Mouse (Mus musculus) liver, embryonic 15.5 days (tissue): ENCODE data around the gene Tent5c. TPM values are rescaled to one million over a fixed set of nuclear protein-coding genes. Genes with fewer than 3 reads are reported as not detected.

Experiments
- ATAC-seq: fragments of 200-750 bp; cut with Nextera tagmentation; 2 replicates; pipeline ENCODE4 v1.8.0; 2017; ENCODE audit warnings: moderate number of reproducible peaks, mild to moderate bottlenecking, moderate library complexity; ENCODE audit not compliant: insufficient read depth
- H3K27ac ChIP-seq: fragments of 300-500 bp; sonication (generic); replicated peaks from 2 replicates; pipeline ENCODE4 v1.5.1; 2015; ENCODE audit warnings: mild to moderate bottlenecking, inconsistent platforms
- H3K27me3 ChIP-seq: fragments of 300-500 bp; sonication (generic); 2 replicates; pipeline ENCODE4 v1.6.1; 2015; ENCODE audit warnings: mild to moderate bottlenecking, inconsistent platforms
- H3K36me3 ChIP-seq: fragments of 300-500 bp; sonication (generic); replicated peaks from 2 replicates; pipeline ENCODE4 v1.6.1; 2015; ENCODE audit warnings: moderate library complexity, mild to moderate bottlenecking, inconsistent platforms
- H3K4me1 ChIP-seq: fragments of 300-500 bp; sonication (generic); replicated peaks from 2 replicates; pipeline ENCODE4 v1.6.1; 2015; ENCODE audit warnings: inconsistent platforms
- H3K4me2 ChIP-seq: fragments of 300-500 bp; sonication (generic); 2 replicates; pipeline ENCODE4 v1.6.1; 2015; ENCODE audit warnings: moderate library complexity, mild to moderate bottlenecking, inconsistent platforms
- H3K4me3 ChIP-seq: fragments of 300-500 bp; sonication (generic); replicated peaks from 2 replicates; pipeline ENCODE4 v1.5.1; 2015; ENCODE audit warnings: mild to moderate bottlenecking, inconsistent platforms
- H3K9ac ChIP-seq: fragments of 300-500 bp; sonication (generic); 2 replicates; pipeline ENCODE4 v1.6.1; 2015; ENCODE audit warnings: moderate library complexity, mild to moderate bottlenecking, inconsistent platforms
- H3K9me3 ChIP-seq: fragments of 300-500 bp; sonication (generic); replicated peaks from 2 replicates; pipeline ENCODE4 v1.6.1; 2016; ENCODE audit warnings: inconsistent platforms
- WGBS: fragments of 180-500 bp; shearing (Covaris S2); methylation state at CpG from one replicate; pipeline ENCODE4 v1.1.7; 2015; ENCODE audit warnings: mixed read lengths; ENCODE audit not compliant: insufficient replicate concordance; 5-methylcytosine and 5-hydroxymethylcytosine counted together
- polyA plus RNA-seq: library from polyadenylated mRNA; unstranded; fragments of >200 nt; fragmentation: Nextera tagmentation; extraction: Ambion mirVana; gene quantifications from 2 replicates; pipeline ENCODE4 v1.2.1, GENCODE M21; 2015

Gene Tent5c
- polyA plus RNA-seq, 1 experiment from 2014 or later: 94.2 TPM

DNA sequence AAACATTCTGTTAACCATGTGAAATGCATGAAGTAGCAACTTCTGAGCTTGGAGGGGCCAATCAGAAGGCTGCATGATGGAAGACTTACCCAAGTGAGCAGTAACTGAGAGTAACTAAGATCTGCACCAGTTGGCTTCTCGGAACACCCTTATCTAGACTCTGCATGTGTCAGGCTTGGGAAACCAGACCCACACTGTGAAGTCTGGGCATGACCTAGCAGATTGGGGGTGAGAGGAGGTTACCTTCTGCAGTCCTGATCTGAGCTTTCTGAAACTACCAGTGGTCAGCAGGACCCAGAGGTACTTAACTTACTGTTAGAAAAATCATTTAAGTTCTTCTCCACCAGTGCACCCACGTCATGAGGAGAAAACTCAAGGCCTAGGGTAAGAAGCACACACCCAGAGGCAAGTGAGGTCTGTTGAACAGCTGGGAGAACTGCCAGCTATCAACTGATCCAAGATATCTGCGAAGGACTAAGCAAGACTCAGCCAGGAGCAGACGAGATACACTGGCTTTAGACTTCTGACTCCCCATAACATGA, 50.6 kb downstream of the Tent5c start:
- no peaks in the 10 kb centered on the region for H3K9me3 ChIP-seq
- no peaks in the 10 kb centered on the region for H3K27me3 ChIP-seq
- H3K4me3 ChIP-seq: no peak overlapping the region; the same call in 1 of the 2 replicates
- H3K27ac ChIP-seq: peak overlapping the region; percentile 99
- peaks cover 63% of the 10 kb centered on the region for H3K4me1 ChIP-seq
- peak overlapping the region; percentile 65 for H3K9ac ChIP-seq
- no peaks in the 10 kb centered on the region for H3K36me3 ChIP-seq
- peak overlapping the region; percentile 61 for H3K4me2 ChIP-seq
- ATAC-seq: peak; percentile 98
- 3% methylated on average over 4 of the region's 4 CpGs for whole genome bisulfite sequencing

DNA sequence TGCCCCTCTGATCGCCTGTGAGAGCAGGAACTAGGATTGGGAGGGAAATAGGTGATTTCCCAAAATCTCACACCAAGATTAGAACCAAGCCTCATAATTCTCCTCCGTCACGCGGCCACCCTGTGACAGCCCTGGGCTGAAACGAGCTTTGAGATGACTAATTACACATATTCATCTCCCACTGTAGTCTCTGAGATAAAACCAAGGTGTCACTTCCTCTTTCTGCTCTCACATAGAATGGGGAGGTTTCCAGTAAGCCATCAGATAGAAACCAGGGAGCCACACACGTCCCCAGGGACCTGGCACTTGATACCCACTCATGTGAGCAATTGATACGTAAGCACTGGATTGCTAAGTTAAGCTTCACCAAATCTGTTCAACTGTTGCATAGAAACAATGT, 52.4 kb downstream of the Tent5c start:
- no peaks in the 10 kb centered on the region for H3K9me3 ChIP-seq
- no peak overlapping the region for H3K4me2 ChIP-seq
- H3K4me1 ChIP-seq: peaks cover 56% of the 10 kb centered on the region
- H3K27me3 ChIP-seq: 0 out of 2 replicates have a peak, but pooled peaks cover 5% of the 10 kb centered on the region
- H3K9ac ChIP-seq: peak overlapping the region; percentile 33; the same call in 1 of the 2 replicates
- WGBS: 18% methylated on average over 7 of the region's 7 CpGs
- H3K27ac ChIP-seq: peak overlapping the region; percentile 99
- H3K36me3 ChIP-seq: no peaks in the 10 kb centered on the region
- no peak overlapping the region for H3K4me3 ChIP-seq
- no peak for ATAC-seq

DNA sequence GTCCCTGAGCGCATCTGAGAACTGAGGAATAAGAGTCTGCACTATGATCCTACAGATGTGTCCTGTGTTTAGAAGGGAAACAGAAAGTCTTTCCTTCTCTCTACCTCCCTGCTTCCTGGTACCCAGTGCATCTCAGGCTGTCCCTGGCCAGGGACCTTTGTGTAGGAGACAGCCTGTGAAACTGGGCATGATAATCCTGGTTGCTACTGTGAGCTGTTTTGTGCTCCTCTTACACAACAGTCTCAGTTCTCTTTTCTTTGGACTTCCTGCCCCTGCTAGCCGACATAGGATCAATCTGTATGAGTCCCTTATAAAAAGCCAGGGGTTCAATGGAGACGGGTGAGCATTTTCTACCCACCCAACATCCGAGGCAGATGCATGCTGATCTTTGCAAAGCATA, 57.4 kb downstream of the Tent5c start:
- Histone ChIP-seq H3K4me1 (peaks cover 56% of the 10 kb centered on the region), H3K4me3 (no peak overlapping the region), H3K9ac (no peak overlapping the region), H3K9me3 (no peaks in the 10 kb centered on the region), H3K27ac (no peak overlapping the region), H3K36me3 (no peaks in the 10 kb centered on the region), H3K4me2 (no peak overlapping the region), H3K27me3 (0 out of 2 replicates have a peak, but pooled peaks cover 6% of the 10 kb centered on the region)
- WGBS: 56% methylated on average over 4 of the region's 4 CpGs
- ATAC-seq: no peak

DNA sequence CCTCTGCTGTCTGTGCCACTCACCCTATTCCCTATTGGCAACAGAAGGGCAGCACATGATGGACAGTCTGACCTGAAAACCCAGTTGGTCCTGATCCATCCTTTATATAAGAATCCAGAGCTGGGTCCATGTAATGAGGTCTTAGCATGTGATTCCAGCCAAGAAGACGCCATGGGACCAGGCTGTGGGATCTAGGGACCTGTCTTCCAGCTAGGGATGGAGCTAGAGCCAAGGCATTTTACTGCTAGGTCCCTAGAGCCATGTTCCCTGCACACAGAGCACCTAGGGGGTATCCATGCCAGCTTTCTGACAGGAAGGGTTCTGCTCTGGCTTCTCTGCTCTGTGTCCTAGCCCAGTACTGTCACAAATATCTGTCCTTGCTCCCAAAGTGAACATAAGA, 58.4 kb downstream of the Tent5c start:
- H3K4me3 ChIP-seq: no peak overlapping the region
- no peaks in the 10 kb centered on the region for H3K9me3 ChIP-seq
- 0 out of 2 replicates have a peak, but pooled peaks cover 6% of the 10 kb centered on the region for H3K27me3 ChIP-seq
- H3K27ac ChIP-seq: peak overlapping the region; percentile 85; the same call in 1 of the 2 replicates
- 66% methylated on average over 1 of the region's 1 CpGs for WGBS
- no peaks in the 10 kb centered on the region for H3K36me3 ChIP-seq
- no peak overlapping the region for H3K4me2 ChIP-seq
- ATAC-seq: no peak
- H3K9ac ChIP-seq: 0 out of 2 replicates have a peak overlapping the region, but pooled peaks have one; percentile 33
- peaks cover 56% of the 10 kb centered on the region for H3K4me1 ChIP-seq

DNA sequence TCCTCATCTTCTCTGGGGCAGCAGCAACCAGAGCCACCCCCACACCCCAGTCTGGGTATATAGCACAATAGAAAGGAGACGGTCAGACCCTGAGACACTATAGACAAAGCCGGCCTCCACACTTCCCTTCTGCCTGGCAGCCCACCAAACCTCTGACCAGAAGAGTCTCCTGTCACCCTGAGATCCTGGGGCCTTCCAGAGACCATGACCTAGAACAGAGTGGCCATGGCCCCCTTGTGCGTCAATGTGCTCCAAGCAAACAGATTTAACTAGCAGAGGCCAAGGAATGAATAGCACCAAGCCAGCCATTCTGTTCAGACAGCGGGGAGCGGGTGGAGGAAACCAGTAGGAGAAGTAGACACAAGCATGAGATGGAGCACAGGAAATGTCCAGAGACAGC, 59.0 kb downstream of the Tent5c start:
- H3K4me3 ChIP-seq: no peak overlapping the region
- WGBS: 56% methylated on average over 5 of the region's 5 CpGs
- no peak for ATAC-seq
- H3K27me3 ChIP-seq: 0 out of 2 replicates have a peak, but pooled peaks cover 6% of the 10 kb centered on the region
- H3K4me2 ChIP-seq: peak overlapping the region; percentile 19; the same call in 1 of the 2 replicates
- H3K36me3 ChIP-seq: no peaks in the 10 kb centered on the region
- peak overlapping the region; percentile 33; the same call in 1 of the 2 replicates for H3K9ac ChIP-seq
- H3K4me1 ChIP-seq: peaks cover 60% of the 10 kb centered on the region
- H3K9me3 ChIP-seq: no peaks in the 10 kb centered on the region
- H3K27ac ChIP-seq: peak overlapping the region; percentile 85

DNA sequence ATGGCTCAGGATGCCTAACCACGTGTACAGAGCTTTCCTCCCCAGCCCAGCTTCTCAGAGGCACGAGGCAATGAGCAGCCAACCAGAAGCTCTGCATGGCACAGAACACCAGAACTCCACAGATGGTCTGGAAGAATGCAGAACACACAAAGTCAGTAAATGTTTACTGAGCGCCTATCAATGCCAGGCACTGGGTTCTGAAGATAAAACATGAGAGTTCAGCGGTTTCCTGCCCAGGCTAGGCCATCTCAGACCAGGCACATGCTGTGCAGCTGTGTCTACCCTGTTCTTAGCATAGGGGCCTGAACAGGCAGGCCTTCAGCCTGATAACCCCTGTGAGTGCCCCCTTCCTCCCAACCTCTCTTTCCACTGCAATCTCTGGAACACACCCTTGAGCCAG, 59.5 kb downstream of the Tent5c start:
- WGBS: 15% methylated on average over 4 of the region's 4 CpGs
- 0 out of 2 replicates have a peak, but pooled peaks cover 6% of the 10 kb centered on the region for H3K27me3 ChIP-seq
- H3K4me3 ChIP-seq: no peak overlapping the region
- peak; percentile 96 for ATAC-seq
- no peaks in the 10 kb centered on the region for H3K36me3 ChIP-seq
- peaks cover 59% of the 10 kb centered on the region for H3K4me1 ChIP-seq
- H3K27ac ChIP-seq: peak overlapping the region; percentile 85
- H3K4me2 ChIP-seq: peak overlapping the region; percentile 19; the same call in 1 of the 2 replicates
- H3K9ac ChIP-seq: peak overlapping the region; percentile 33; the same call in 1 of the 2 replicates
- H3K9me3 ChIP-seq: no peaks in the 10 kb centered on the region

DNA sequence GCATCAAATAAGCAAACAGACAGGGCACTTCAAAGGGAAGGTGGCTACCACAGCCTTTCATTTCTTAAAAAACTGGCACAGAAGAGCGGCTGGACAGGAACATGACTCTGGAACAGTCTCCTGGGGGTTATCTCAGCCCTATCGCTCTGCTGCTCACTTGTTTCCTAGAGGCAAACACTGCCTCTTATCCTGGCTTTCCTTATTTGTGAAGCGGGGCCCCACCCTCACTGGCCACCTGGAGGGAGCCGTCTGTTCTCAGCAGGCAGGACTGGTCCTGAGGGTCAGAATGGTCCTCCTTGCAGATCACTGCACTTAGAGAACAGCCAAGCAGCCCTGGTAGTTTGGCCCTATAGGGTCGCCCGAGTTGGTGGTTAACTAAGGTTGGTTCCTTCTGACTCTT, 61.6 kb downstream of the Tent5c start:
- Histone ChIP-seq H3K9ac (no peak overlapping the region), H3K27me3 (0 out of 2 replicates have a peak, but pooled peaks cover 6% of the 10 kb centered on the region), H3K4me2 (no peak overlapping the region), H3K27ac (peak overlapping the region; percentile 20; the same call in 1 of the 2 replicates), H3K9me3 (no peaks in the 10 kb centered on the region), H3K36me3 (no peaks in the 10 kb centered on the region), H3K4me1 (peaks cover 65% of the 10 kb centered on the region), H3K4me3 (no peak overlapping the region)
- no peak for ATAC-seq
- 45% methylated on average over 6 of the region's 6 CpGs for WGBS

DNA sequence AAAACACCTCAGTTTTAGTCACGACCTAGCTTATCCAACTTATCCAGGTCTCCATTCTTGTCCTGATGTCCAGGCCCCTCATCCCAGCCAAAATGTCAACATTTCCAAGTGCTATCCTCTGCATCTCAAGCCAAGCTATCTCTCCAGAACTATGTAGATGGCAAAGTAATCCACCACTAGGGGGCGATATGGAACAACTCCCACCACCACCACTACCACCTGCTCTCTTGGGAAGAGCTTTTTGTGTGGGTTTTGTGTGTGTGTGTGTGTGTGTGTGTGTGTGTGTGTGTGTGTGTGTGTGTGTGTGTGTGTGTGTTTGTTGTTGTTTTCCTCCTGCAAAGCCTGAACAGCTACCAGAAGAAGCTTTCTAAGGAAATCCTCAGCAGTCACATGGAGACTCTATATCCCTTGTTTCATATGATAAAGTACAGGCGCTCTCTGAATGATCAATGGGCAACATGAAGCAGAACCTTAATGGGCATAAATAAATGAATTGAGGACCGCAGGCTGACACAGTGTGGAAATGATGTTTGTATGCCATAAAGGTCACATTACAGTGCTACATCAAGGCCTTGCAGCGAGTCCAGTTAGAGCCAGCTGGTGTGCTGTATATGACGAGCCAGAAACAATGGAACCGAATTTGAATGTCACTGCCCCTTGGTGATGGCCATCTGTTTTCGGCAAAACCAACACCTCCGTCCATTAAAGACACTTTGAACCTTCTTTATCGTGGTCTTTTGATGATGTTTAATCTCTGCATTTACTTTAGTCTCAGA, 66.5 kb downstream of the Tent5c start:
- 63% methylated on average over 10 of the region's 10 CpGs for WGBS
- ATAC-seq: peak; percentile 74
- 0 out of 2 replicates have a peak overlapping the region, but pooled peaks have one; percentile 16 for H3K27ac ChIP-seq

DNA sequence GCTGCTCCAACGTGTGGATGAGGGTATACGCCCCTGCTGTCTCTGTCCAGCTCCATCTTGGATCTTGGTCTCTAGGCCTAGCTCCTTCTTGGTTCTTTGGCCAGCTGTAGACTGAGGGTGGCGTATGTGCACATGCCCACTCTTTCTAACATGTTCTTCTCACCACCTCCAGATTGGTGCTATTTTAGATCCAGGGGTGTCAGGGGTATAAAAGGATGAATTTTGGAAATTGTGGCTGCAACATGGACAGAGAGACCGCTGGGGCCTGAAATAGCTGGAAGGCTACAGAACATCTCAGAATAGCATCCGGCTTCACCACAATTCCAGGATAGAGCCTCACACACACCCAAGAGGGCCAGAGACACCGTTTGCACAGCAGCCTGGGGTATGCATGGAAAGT, 67.8 kb downstream of the Tent5c start:
- peaks cover 28% of the 10 kb centered on the region for H3K27me3 ChIP-seq
- H3K9ac ChIP-seq: no peak overlapping the region
- peaks cover 15% of the 10 kb centered on the region for H3K4me1 ChIP-seq
- no peaks in the 10 kb centered on the region for H3K36me3 ChIP-seq
- no peak overlapping the region for H3K4me3 ChIP-seq
- H3K4me2 ChIP-seq: no peak overlapping the region
- H3K27ac ChIP-seq: no peak overlapping the region
- no peak for ATAC-seq
- 58% methylated on average over 6 of the region's 6 CpGs for WGBS
- no peaks in the 10 kb centered on the region for H3K9me3 ChIP-seq

More for the DNA sequence above, 66.5 kb downstream of the Tent5c start:
- H3K27me3 ChIP-seq: peaks cover 24% of the 10 kb centered on the region
- H3K36me3 ChIP-seq: no peaks in the 10 kb centered on the region
- H3K9me3 ChIP-seq: no peaks in the 10 kb centered on the region
- peaks cover 24% of the 10 kb centered on the region for H3K4me1 ChIP-seq
- H3K9ac ChIP-seq: no peak overlapping the region
- H3K4me2 ChIP-seq: no peak overlapping the region
- H3K4me3 ChIP-seq: no peak overlapping the region

DNA sequence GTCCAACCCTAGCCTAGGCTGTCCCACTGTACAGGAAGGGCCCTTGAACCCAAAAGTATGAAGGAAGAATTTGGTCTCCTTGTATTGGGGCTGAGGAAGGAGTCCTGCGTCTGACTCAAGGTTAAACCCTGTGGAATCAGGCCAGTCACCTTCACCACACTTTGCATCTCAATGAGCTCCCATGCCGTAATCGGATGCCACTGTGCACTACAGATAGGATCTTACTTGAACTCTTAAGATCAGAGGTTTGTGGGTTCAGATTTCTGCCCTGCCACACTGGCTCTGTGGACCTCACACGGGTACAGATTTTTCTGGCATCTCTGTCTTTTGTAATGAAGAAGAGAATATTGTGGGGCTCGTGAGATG, 68.5 kb downstream of the Tent5c start:
- H3K36me3 ChIP-seq: no peaks in the 10 kb centered on the region
- 62% methylated on average over 5 of the region's 5 CpGs for WGBS
- no peak overlapping the region for H3K9ac ChIP-seq
- H3K9me3 ChIP-seq: no peaks in the 10 kb centered on the region
- H3K27me3 ChIP-seq: peaks cover 30% of the 10 kb centered on the region
- peaks cover 11% of the 10 kb centered on the region for H3K4me1 ChIP-seq
- no peak overlapping the region for H3K27ac ChIP-seq
- H3K4me2 ChIP-seq: no peak overlapping the region
- H3K4me3 ChIP-seq: no peak overlapping the region
- no peak for ATAC-seq

DNA sequence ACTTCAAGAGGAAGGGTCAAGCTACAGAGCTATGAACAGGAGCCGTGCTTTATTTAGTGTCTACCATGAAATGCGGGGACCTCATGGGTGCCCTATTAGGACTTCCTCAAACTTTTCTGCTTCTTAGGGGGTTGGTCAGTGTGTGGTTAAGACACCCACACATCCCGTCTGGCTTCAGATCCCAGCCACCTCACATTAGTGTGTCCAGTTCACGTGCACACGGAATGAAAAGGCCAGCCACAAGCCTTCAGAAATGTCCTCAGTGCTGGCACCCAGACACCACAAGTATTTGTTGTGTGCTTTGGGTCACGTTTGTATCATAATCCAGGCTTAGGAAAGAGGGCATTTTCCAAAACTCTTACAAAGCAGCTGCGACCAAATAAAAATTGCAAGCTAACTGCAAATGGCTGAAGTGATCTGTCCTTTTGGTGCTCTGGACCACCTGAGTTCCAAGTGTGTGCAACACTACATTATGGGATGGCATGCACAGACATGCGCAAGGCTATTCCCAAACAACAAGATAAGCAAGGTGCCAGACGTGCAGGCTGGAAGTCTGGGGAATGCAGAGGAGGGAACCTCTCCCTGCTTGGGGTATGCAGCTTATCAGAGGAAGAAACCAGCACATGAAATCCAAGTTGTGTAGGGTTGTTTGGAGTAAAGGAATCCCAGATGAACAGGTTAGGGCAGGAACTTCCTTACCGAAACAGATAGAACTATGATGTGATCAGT, 69.0 kb downstream of the Tent5c start:
- ATAC-seq: no peak
- Histone ChIP-seq H3K36me3 (no peaks in the 10 kb centered on the region), H3K9ac (no peak overlapping the region), H3K4me1 (peaks cover 8% of the 10 kb centered on the region; the same call in 1 of the 2 replicates), H3K27ac (no peak overlapping the region), H3K9me3 (no peaks in the 10 kb centered on the region), H3K4me2 (no peak overlapping the region), H3K27me3 (peaks cover 35% of the 10 kb centered on the region), H3K4me3 (no peak overlapping the region)
- 63% methylated on average over 10 of the region's 10 CpGs for WGBS
